Mouse (Mus musculus) lung, embryonic 14.5 days (tissue): ENCODE data around the gene Smarcc2. TPM values are rescaled to one million over a fixed set of nuclear protein-coding genes. Genes with fewer than 3 reads are reported as not detected.

Source experiments
- ATAC-seq: fragments of 200-750 bp; cut with Nextera tagmentation; 2 replicates; pipeline ENCODE4 v1.8.0; 2017; ENCODE audit warnings: mild to moderate bottlenecking, moderate TSS enrichment, moderate library complexity; ENCODE audit not compliant: insufficient read depth
- DNase-seq: peaks from one replicate; pipeline ENCODE4 v3.0.0-alpha.2; 2015
- H3K27ac ChIP-seq: fragments of 300-500 bp; sonication (generic); 2 replicates; pipeline ENCODE4 v1.5.1; 2014; ENCODE audit warnings: low read depth, mild to moderate bottlenecking, moderate library complexity
- H3K27me3 ChIP-seq: fragments of 300-500 bp; sonication (generic); 2 replicates; pipeline ENCODE4 v1.6.1; 2014; ENCODE audit warnings: low read length, control low read depth; ENCODE audit not compliant: insufficient read depth
- H3K36me3 ChIP-seq: fragments of 300-500 bp; sonication (generic); 2 replicates; pipeline ENCODE4 v1.6.1; 2014; ENCODE audit warnings: control low read depth; ENCODE audit not compliant: insufficient read depth
- H3K4me1 ChIP-seq: fragments of 300-500 bp; sonication (generic); 2 replicates; pipeline ENCODE4 v1.6.1; 2014; ENCODE audit warnings: antibody characterized with exemption, control low read depth; ENCODE audit not compliant: insufficient read depth
- H3K4me2 ChIP-seq: fragments of 300-500 bp; sonication (generic); 2 replicates; pipeline ENCODE4 v1.6.1; 2014; ENCODE audit warnings: mild to moderate bottlenecking
- H3K4me3 ChIP-seq: fragments of 300-500 bp; sonication (generic); 2 replicates; pipeline ENCODE4 v1.5.1; 2014; ENCODE audit warnings: low read depth, low read length
- H3K9ac ChIP-seq: fragments of 300-500 bp; sonication (generic); 2 replicates; pipeline ENCODE4 v1.6.1; 2014
- H3K9me3 ChIP-seq: fragments of 300-500 bp; sonication (generic); 2 replicates; pipeline ENCODE4 v1.6.1; 2016; ENCODE audit warnings: low read depth, low read length, control low read depth
- CTCF ChIP-seq: IDR thresholded peaks from 2 replicates; pipeline ENCODE4 v1.5.1; 2016; ENCODE audit warnings: antibody characterized with exemption, low read depth
- WGBS: fragments of 180-500 bp; shearing (Covaris S2); extraction: QIAGEN DNeasy Blood & Tissue Kit; methylation state at CpG from one replicate; pipeline ENCODE4 v1.1.7; 2014; 5-methylcytosine and 5-hydroxymethylcytosine counted together
- polyA plus RNA-seq: library from polyadenylated mRNA; unstranded; fragments of >200 nt; fragmentation: Nextera tagmentation; extraction: Ambion mirVana; gene quantifications from 2 replicates; pipeline ENCODE4 v1.2.1, GENCODE M21; 2014

The Smarcc2 gene
- polyA plus RNA-seq, 1 experiment from 2014 or later: 81.1 TPM

- Histone ChIP-seq H3K27ac (no peak overlapping the region), H3K4me1 (no peaks in the 10 kb centered on the region), H3K4me2 (no peak overlapping the region), H3K9ac (no peak overlapping the region), H3K36me3 (peaks cover 82% of the 10 kb centered on the region), H3K27me3 (no peaks in the 10 kb centered on the region), H3K4me3 (no peak overlapping the region), H3K9me3 (no peaks in the 10 kb centered on the region)
- ATAC-seq (no peak), DNase-seq (no peak)
- 74% methylated on average over 10 of the region's 10 CpGs for WGBS
- TF ChIP-seq CTCF: no peak
Measured at GRCm38 (mm10) chr10:128434681-128435080, 24.4 kb upstream of the Smarcc2 start.

GRCm38 (mm10) chr10:128435186-128435823, 23.7 kb upstream of the Smarcc2 start:
- 84% methylated on average over 17 of the region's 17 CpGs for WGBS

GRCm38 (mm10) chr10:128435873-128436272, 23.2 kb upstream of the Smarcc2 start:
- TF ChIP-seq CTCF: no peak
- Histone ChIP-seq H3K4me3 (no peak overlapping the region), H3K9me3 (no peaks in the 10 kb centered on the region), H3K27ac (no peak overlapping the region), H3K36me3 (peaks cover 82% of the 10 kb centered on the region), H3K4me2 (no peak overlapping the region), H3K27me3 (no peaks in the 10 kb centered on the region), H3K4me1 (no peaks in the 10 kb centered on the region), H3K9ac (no peak overlapping the region)
- 84% methylated on average over 5 of the region's 5 CpGs for WGBS
- DNase-seq: no peak
- no peak for ATAC-seq

More at GRCm38 (mm10) chr10:128435186-128435823, 23.7 kb upstream of the Smarcc2 start:
- no peak for TF ChIP-seq CTCF
- DNase-seq (peak; percentile 42), ATAC-seq (no peak)
- no peak overlapping the region for H3K27ac ChIP-seq
- peaks cover 82% of the 10 kb centered on the region for H3K36me3 ChIP-seq
- no peaks in the 10 kb centered on the region for H3K27me3 ChIP-seq
- H3K4me3 ChIP-seq: no peak overlapping the region
- no peaks in the 10 kb centered on the region for H3K9me3 ChIP-seq
- H3K4me1 ChIP-seq: no peaks in the 10 kb centered on the region
- H3K4me2 ChIP-seq: no peak overlapping the region
- no peak overlapping the region for H3K9ac ChIP-seq

- H3K36me3 ChIP-seq: peaks cover 83% of the 10 kb centered on the region
- no peak overlapping the region for H3K4me2 ChIP-seq
- no peaks in the 10 kb centered on the region for H3K27me3 ChIP-seq
- TF ChIP-seq CTCF: no peak
- no peak overlapping the region for H3K9ac ChIP-seq
- no peak overlapping the region for H3K4me3 ChIP-seq
- ATAC-seq (no peak), DNase-seq (no peak)
- WGBS: 90% methylated on average over 8 of the region's 8 CpGs
- H3K27ac ChIP-seq: no peak overlapping the region
- H3K4me1 ChIP-seq: no peaks in the 10 kb centered on the region
- no peaks in the 10 kb centered on the region for H3K9me3 ChIP-seq
Measured at GRCm38 (mm10) chr10:128436376-128436775, 22.7 kb upstream of the Smarcc2 start.

- ATAC-seq (no peak; the same call in 1 of the 2 replicates), DNase-seq (peak; percentile 28)
- Histone ChIP-seq H3K4me2 (no peak overlapping the region), H3K27me3 (no peaks in the 10 kb centered on the region), H3K4me1 (no peaks in the 10 kb centered on the region), H3K27ac (no peak overlapping the region), H3K36me3 (peaks cover 83% of the 10 kb centered on the region), H3K9me3 (no peaks in the 10 kb centered on the region), H3K4me3 (no peak overlapping the region), H3K9ac (no peak overlapping the region)
- 64% methylated on average over 10 of the region's 10 CpGs for WGBS
- TF ChIP-seq CTCF: no peak
Measured at GRCm38 (mm10) chr10:128438675-128439279, 20.3 kb upstream of the Smarcc2 start.

- Histone ChIP-seq H3K9me3 (no peaks in the 10 kb centered on the region), H3K27me3 (no peaks in the 10 kb centered on the region), H3K4me1 (no peaks in the 10 kb centered on the region), H3K36me3 (peaks cover 69% of the 10 kb centered on the region), H3K4me2 (no peak overlapping the region), H3K9ac (no peak overlapping the region), H3K27ac (no peak overlapping the region), H3K4me3 (no peak overlapping the region)
- ATAC-seq (no peak), DNase-seq (peak; percentile 62)
- 59% methylated on average over 10 of the region's 10 CpGs for WGBS
- peak; percentile 45 for TF ChIP-seq CTCF
Measured at GRCm38 (mm10) chr10:128440407-128440806, 18.6 kb upstream of the Smarcc2 start.

- no peaks in the 10 kb centered on the region for H3K27me3 ChIP-seq
- WGBS: 88% methylated on average over 10 of the region's 10 CpGs
- DNase-seq (no peak), ATAC-seq (no peak)
- H3K4me1 ChIP-seq: no peaks in the 10 kb centered on the region
- H3K9ac ChIP-seq: no peak overlapping the region
- no peak overlapping the region for H3K27ac ChIP-seq
- H3K4me2 ChIP-seq: no peak overlapping the region
- peaks cover 57% of the 10 kb centered on the region for H3K36me3 ChIP-seq
- no peaks in the 10 kb centered on the region for H3K9me3 ChIP-seq
- H3K4me3 ChIP-seq: no peak overlapping the region
- no peak for TF ChIP-seq CTCF
Measured at GRCm38 (mm10) chr10:128441324-128442119, 17.5 kb upstream of the Smarcc2 start.
